Mouse (Mus musculus): ENCODE data around the gene Selenoo.

DNA sequence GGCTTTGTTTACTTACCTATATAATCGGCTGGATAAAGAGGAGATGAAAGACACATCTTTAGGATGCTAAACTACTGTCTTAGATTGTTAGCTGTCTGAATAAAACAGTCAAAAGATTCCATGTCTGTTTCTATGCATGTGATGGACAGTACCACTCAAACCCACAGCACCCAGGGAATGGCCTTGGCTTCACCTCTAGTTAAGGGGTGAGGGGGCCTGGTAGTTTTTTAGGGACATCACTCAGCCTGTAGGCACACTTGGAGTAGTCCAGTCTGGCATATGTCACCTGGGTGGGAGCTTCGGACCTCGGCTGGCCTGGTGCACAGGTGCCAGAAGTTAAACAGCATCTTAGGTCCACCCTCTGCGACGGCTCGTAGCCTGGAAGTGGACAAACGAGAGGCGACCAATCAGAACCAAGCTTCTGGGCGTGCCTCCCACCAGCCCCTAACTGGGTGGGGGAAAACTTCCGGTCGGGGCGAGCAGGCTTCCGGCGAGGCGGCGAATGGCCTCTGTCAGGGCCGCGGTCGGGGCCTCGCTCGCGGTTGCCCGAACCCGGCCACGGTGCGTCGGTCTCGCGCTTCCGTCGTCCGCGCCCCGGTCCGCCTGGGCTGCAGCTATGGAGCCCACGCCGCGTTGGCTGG lies at the start of gene Selenoo:
- no peak for TF ChIP-seq CTCF (IDR thresholded peaks at IDR 0.05; ENCODE audit: control insufficient read depth, insufficient read depth, insufficient read length)
- TF ChIP-seq USF1 (IDR thresholded peaks at IDR 0.05; ENCODE audit: low read depth), result no peak
- TF ChIP-seq MYOD1 (IDR thresholded peaks at IDR 0.05; ENCODE audit: control insufficient read depth, insufficient read length, low read depth), result peak; percentile 2
- no peak for TF ChIP-seq MYOG (IDR thresholded peaks at IDR 0.05; ENCODE audit: control insufficient read depth, extremely low read depth, insufficient read length)
- TF ChIP-seq CEBPB (IDR thresholded peaks at IDR 0.05; ENCODE audit: low read depth), result no peak
